Mouse (Mus musculus) lung, adult 10 weeks (tissue): ENCODE data around the gene Rhox11. TPM values are rescaled to one million over a fixed set of nuclear protein-coding genes. Genes with fewer than 3 reads are reported as not detected.

Experiments
- polyA plus RNA-seq: library from polyadenylated mRNA; stranded (reverse); fragments of 350-450 nt; fragmentation: Illumina TruSeq; extraction: RNeasy Lipid Tissue Mini Kit (QIAGEN cat#74804); gene quantifications from one replicate; pipeline ENCODE4 v1.2.3, GENCODE M21; 2014; ENCODE audit warnings: low read depth, low replicate concordance; ENCODE audit not compliant: insufficient read depth

The Rhox11 gene
- polyA plus RNA-seq = not detected

GRCm38 (mm10) chrX:38085041-38085440 is at the start of gene Rhox11:
Rhox11 (minus strand) TSS chrX:38085141.

GRCm38 (mm10) chrX:38120982-38121381 is 36.0 kb upstream of the Rhox11 start, which contains the start of gene Rhox13:
Rhox13 (plus strand) TSS chrX:38121219.

GRCm38 (mm10) chrX:38110807-38111206 is 25.9 kb upstream of the Rhox11 start, which contains the start of gene Rhox12:
Rhox12 (minus strand) TSS chrX:38110907.

GRCm38 (mm10) chrX:38066175-38066574 is 18.8 kb downstream of the Rhox11 start, which contains the start of gene Rhox10:
Rhox10 (plus strand) TSS chrX:38066475.

GRCm38 (mm10) chrX:38043014-38043413 is 41.9 kb downstream of the Rhox11 start, which contains the start of gene Btg1-ps2:
Btg1-ps2 (minus strand) TSS chrX:38043114.

Other genes with a start within 250 kb of the Rhox11 start
- gene Rhox8, start 206.2 kb downstream of the Rhox11 start, polyA plus RNA-seq = not detected
- gene Rhox7b, start 187.9 kb downstream of the Rhox11 start, polyA plus RNA-seq = not detected
- gene Rhox9, start 183.4 kb downstream of the Rhox11 start, polyA plus RNA-seq = not detected
- not detected for gene Btg1-ps1, start 66.3 kb downstream of the Rhox11 start, polyA plus RNA-seq
- not detected for gene Btg1-ps2, start 42.0 kb downstream of the Rhox11 start, polyA plus RNA-seq
- gene Rhox10, start 18.7 kb downstream of the Rhox11 start, polyA plus RNA-seq = not detected
- not detected for gene Rhox12, start 25.8 kb upstream of the Rhox11 start, polyA plus RNA-seq
- not detected for gene Rhox13, start 36.1 kb upstream of the Rhox11 start, polyA plus RNA-seq
- gene Zbtb33, start 104.7 kb upstream of the Rhox11 start, polyA plus RNA-seq = 5.1 TPM
- 0.56 TPM for gene Tmem255a, start 167.3 kb upstream of the Rhox11 start, polyA plus RNA-seq
- gene Atp1b4, start 231.0 kb upstream of the Rhox11 start, polyA plus RNA-seq = not detected